Mouse (Mus musculus) heart, embryonic 14.5 days (tissue): ENCODE data around the gene Ip6k2. TPM values are rescaled to one million over a fixed set of nuclear protein-coding genes. Genes with fewer than 3 reads are reported as not detected.
A peak's percentile ranks its signal among the peaks of the same experiment; 100 is the strongest.

Source experiments
- ATAC-seq: fragments of 200-750 bp; cut with Nextera tagmentation; 2 replicates; pipeline ENCODE4 v1.8.0; 2017; ENCODE audit warnings: low read depth, moderate TSS enrichment; ENCODE audit not compliant: insufficient number of reproducible peaks, insufficient read depth, low FRiP score
- H3K27ac ChIP-seq, 2 experiments: fragments of 200-500 bp in 1 of 2; fragments of 300-500 bp in 1 of 2; sonication (generic) in 1 of 2; replicated peaks in 1 of 2; 2 replicates each; pipeline ENCODE4 v1.5.1; 2012 to 2014; ENCODE audit warnings: low read depth in 2 of 2, low read length in 2 of 2, control low read depth in 1 of 2, mild to moderate bottlenecking in 1 of 2, mixed read lengths in 1 of 2; ENCODE audit not compliant: control insufficient read depth in 1 of 2, insufficient read depth in 1 of 2
- H3K27me3 ChIP-seq: fragments of 300-500 bp; sonication (generic); 2 replicates; pipeline ENCODE4 v1.6.1; 2014; ENCODE audit warnings: mild to moderate bottlenecking, low read length, control low read depth; ENCODE audit not compliant: control insufficient read depth, insufficient read depth
- H3K36me3 ChIP-seq: fragments of 300-500 bp; sonication (generic); 2 replicates; pipeline ENCODE4 v1.6.1; 2014; ENCODE audit warnings: mild to moderate bottlenecking, control low read depth, low read length, mixed read lengths; ENCODE audit not compliant: control insufficient read depth, insufficient read depth
- H3K4me1 ChIP-seq, 2 experiments: fragments of 200-500 bp in 1 of 2; fragments of 300-500 bp in 1 of 2; sonication (generic) in 1 of 2; 2 replicates each; pipeline ENCODE4 v1.6.1; 2012 to 2014; ENCODE audit warnings: low read length in 2 of 2, control low read depth in 1 of 2, mixed read lengths in 1 of 2; ENCODE audit not compliant: control insufficient read depth in 2 of 2, insufficient read depth in 2 of 2
- H3K4me2 ChIP-seq: fragments of 300-500 bp; sonication (generic); 2 replicates; pipeline ENCODE4 v1.6.1; 2014; ENCODE audit warnings: mild to moderate bottlenecking, low read length
- H3K4me3 ChIP-seq, 2 experiments: fragments of 200-500 bp in 1 of 2; fragments of 300-500 bp in 1 of 2; sonication (generic) in 1 of 2; 2 replicates each; pipeline ENCODE4 v1.5.1; 2012 to 2014; ENCODE audit warnings: low read length in 2 of 2, mild to moderate bottlenecking in 2 of 2, control low read depth in 1 of 2, low read depth in 1 of 2, moderate library complexity in 1 of 2; ENCODE audit not compliant: control insufficient read depth in 1 of 2, insufficient read depth in 1 of 2
- H3K9ac ChIP-seq: fragments of 300-500 bp; sonication (generic); 2 replicates; pipeline ENCODE4 v1.6.1; 2014; ENCODE audit warnings: mild to moderate bottlenecking, low read length
- H3K9me3 ChIP-seq: fragments of 300-500 bp; sonication (generic); 2 replicates; pipeline ENCODE4 v1.6.1; 2016; ENCODE audit warnings: low read length, control low read depth; ENCODE audit not compliant: control insufficient read depth
- WGBS: fragments of 180-500 bp; shearing (Covaris S2); extraction: QIAGEN DNeasy Blood & Tissue Kit; methylation state at CpG from one replicate; pipeline ENCODE4 v1.1.7; 2014; 5-methylcytosine and 5-hydroxymethylcytosine counted together
- microRNA-seq: library from miRNA; unstranded; fragments of <30 nt; microRNA quantifications from one replicate; pipeline ENCODE4, GENCODE M21; 2016
- polyA plus RNA-seq: library from polyadenylated mRNA; unstranded; fragments of >200 nt; fragmentation: Nextera tagmentation; extraction: Ambion mirVana; gene quantifications from 2 replicates; pipeline ENCODE4 v1.2.1, GENCODE M21; 2014

The Ip6k2 gene
- polyA plus RNA-seq, 1 experiment from 2014 or later = 45.0 TPM

DNA sequence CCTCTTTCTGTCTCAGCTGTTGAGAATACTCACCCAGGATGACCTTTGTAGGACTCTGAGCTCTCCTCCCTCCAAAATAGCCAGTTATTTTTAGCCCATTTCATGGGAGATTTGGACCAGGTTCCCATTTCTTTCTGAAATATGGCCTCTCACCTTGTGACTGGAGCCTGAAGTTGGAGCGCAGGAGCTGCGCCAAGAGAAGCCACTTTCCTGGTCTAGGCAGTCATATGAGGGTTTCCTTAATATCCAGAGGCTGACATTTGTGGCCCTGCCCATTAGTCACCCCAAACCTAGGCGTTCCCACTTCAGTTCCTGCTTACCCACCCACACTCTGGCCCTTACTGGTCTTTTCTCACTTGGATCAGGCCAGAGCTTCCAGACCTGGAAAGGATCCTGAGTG is 69.4 kb downstream of the Ip6k2 start, which contains the start of gene Slc26a6:
TSS of gene Slc26a6 (plus strand) at position 308 of the 400 bp plus-strand sequence.
- 82% methylated on average over 3 of the region's 3 CpGs for WGBS
- Histone ChIP-seq H3K36me3 (peaks cover 11% of the 10 kb centered on the region), H3K9me3 (no peaks in the 10 kb centered on the region), H3K4me3 (peak within 1 kb of the TSS; percentile 65 to 83), H3K9ac (peak within 1 kb of the TSS; percentile 85), H3K27ac (peak within 1 kb of the TSS; percentile 55 to 84), H3K27me3 (peaks cover 9% of the 10 kb centered on the region; the same call in 1 of the 2 replicates), H3K4me2 (peak within 1 kb of the TSS; percentile 97), H3K4me1 (peaks cover 16 to 26% of the 10 kb centered on the region in 2 experiments)
- no peak for ATAC-seq

DNA sequence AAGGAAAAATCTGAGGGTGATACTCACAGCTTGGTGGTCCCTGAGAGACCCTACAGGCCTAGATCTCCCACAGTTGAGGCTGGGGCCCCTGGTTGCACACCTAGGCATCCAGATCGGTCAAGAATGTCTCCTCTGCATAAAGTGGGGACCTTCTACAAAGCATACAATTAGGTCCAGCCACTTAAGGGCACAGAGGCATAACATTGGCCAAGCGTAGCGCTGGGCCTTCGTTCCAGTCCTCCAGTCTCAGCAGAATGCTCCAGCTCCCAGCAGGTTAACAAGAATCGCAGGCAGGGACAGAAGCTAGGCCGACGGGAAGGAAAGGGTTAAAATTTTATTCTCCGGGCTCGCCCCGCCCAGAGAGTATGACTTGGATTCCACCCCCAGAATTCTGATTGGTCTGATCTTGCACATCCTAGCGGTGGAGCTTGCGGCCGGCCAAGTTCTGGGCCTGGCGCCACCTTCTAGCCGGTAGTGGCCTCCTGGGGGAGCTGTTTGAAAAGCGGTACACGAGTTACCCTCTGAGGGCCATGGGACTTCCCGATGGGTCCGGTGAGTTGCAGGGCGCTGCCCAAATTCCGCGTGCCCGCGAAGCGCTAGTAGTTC is 70.1 kb downstream of the Ip6k2 start:
- H3K9ac ChIP-seq = peak overlapping the region; percentile 85
- H3K27me3 ChIP-seq = peaks cover 3% of the 10 kb centered on the region; the same call in 1 of the 2 replicates
- H3K4me3 ChIP-seq = peak overlapping the region; percentile 65 to 83
- 2% methylated on average over 25 of the region's 25 CpGs for WGBS
- peaks cover 11% of the 10 kb centered on the region for H3K36me3 ChIP-seq
- peak overlapping the region; percentile 97 for H3K4me2 ChIP-seq
- peak; percentile 91 for ATAC-seq
- H3K4me1 ChIP-seq = peaks cover 17 to 29% of the 10 kb centered on the region in 2 experiments
- H3K27ac ChIP-seq = peak overlapping the region; percentile 55 to 84
- H3K9me3 ChIP-seq = no peaks in the 10 kb centered on the region

DNA sequence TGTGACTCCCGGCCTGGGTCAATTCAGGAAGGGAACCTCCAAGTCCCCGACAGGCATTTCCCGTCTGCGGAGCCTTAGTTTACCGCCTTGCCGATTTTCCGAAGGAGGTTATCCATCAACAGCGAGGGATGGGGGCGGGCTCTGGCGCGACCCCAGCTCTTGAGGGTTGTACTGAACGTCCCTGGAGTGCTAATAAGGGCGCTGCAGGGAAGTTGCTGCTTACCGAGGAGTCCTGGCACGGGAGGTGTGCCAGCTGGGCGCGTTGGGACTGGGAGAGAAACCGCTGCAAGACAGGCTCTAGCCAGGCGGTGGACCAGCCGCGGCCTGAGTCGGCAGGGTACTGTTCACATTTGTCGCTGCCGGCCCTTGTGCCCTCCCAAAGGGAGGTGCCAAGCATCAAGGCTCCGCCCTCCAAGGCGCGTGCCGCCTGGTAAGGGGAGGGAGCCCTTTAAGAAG is 70.7 kb downstream of the Ip6k2 start:
- no peaks in the 10 kb centered on the region for H3K27me3 ChIP-seq
- peak overlapping the region; percentile 97 for H3K4me2 ChIP-seq
- H3K4me1 ChIP-seq = peaks cover 21 to 34% of the 10 kb centered on the region in 2 experiments
- peak overlapping the region; percentile 65 to 83 for H3K4me3 ChIP-seq
- under 1% methylated on average over 28 of the region's 28 CpGs for WGBS
- ATAC-seq = peak; percentile 78
- peaks cover 11% of the 10 kb centered on the region for H3K36me3 ChIP-seq
- H3K27ac ChIP-seq = peak overlapping the region; percentile 55 to 84
- no peaks in the 10 kb centered on the region for H3K9me3 ChIP-seq
- peak overlapping the region; percentile 85 for H3K9ac ChIP-seq

DNA sequence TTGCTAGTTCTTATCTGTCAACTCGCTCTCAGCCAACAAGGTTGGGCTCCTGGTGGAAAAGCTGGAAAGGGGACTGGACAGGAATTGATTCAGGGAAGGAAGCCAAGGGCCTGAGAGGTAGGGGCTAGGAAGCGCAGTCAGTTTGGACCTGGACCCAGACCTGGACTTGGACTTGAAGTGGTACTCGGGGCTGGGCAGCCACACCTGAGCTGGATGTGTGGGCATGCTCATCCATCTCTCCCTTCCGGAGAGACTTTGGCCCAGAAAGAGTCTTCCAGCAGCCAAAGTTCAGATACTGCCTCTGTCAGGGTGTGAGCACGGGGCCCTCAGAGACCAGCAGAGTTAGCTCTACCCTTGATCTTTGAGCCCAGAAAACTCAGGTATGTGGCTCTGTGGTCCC is 71.7 kb downstream of the Ip6k2 start:
- no peak overlapping the region for H3K4me3 ChIP-seq

More for the DNA sequence above, 71.7 kb downstream of the Ip6k2 start:
- peaks cover 15% of the 10 kb centered on the region for H3K36me3 ChIP-seq
- H3K9ac ChIP-seq = no peak overlapping the region
- no peaks in the 10 kb centered on the region for H3K27me3 ChIP-seq
- H3K4me1 ChIP-seq = peaks cover 24 to 36% of the 10 kb centered on the region in 2 experiments
- WGBS = 48% methylated on average over 5 of the region's 5 CpGs
- H3K9me3 ChIP-seq = no peaks in the 10 kb centered on the region
- H3K27ac ChIP-seq = no peak overlapping the region
- no peak for ATAC-seq
- H3K4me2 ChIP-seq = peak overlapping the region; percentile 97; the same call in 1 of the 2 replicates

Small RNA genes lying within 50 kb of the gene (microRNA-seq; reads per million reads assigned to microRNA genes)
- not detected for gene Gm23156

Other genes with a start within 250 kb of the Ip6k2 start
- gene Impdh2, start 223.5 kb upstream of the Ip6k2 start, polyA plus RNA-seq = 94.2 and 97.5 TPM in 2 replicates
- gene Ndufaf3, start 216.4 kb upstream of the Ip6k2 start, polyA plus RNA-seq = 74.3 and 78.1 TPM in 2 replicates
- gene Dalrd3, start 213.9 kb upstream of the Ip6k2 start, polyA plus RNA-seq = 71.8 and 71.9 TPM in 2 replicates
- 39.8 and 46.9 TPM in 2 replicates for gene Wdr6, start 205.1 kb upstream of the Ip6k2 start, polyA plus RNA-seq
- 16.1 and 20.6 TPM in 2 replicates for gene P4htm, start 186.1 kb upstream of the Ip6k2 start, polyA plus RNA-seq
- 33.5 and 34.8 TPM in 2 replicates for gene Arih2, start 134.4 kb upstream of the Ip6k2 start, polyA plus RNA-seq
- gene Slc25a20, start 121.7 kb upstream of the Ip6k2 start, polyA plus RNA-seq = 50.2 and 65.3 TPM in 2 replicates
- 31.5 and 33.5 TPM in 2 replicates for gene Prkar2a, start 94.5 kb upstream of the Ip6k2 start, polyA plus RNA-seq
- 8.5 and 10.5 TPM in 2 replicates for gene Nckipsd, start 24.6 kb downstream of the Ip6k2 start, polyA plus RNA-seq
- gene Celsr3, start 42.5 kb downstream of the Ip6k2 start, polyA plus RNA-seq = 0.01 and 0.12 TPM in 2 replicates
- 7.6 and 8.7 TPM in 2 replicates for gene Slc26a6, start 69.5 kb downstream of the Ip6k2 start, polyA plus RNA-seq
- not detected in 2 replicates for gene Tmem89, start 130.8 kb downstream of the Ip6k2 start, polyA plus RNA-seq
- 952 and 972 TPM in 2 replicates for gene Uqcrc1, start 152.8 kb downstream of the Ip6k2 start, polyA plus RNA-seq
- 0.47 and 0.72 TPM in 2 replicates for gene Col7a1, start 169.8 kb downstream of the Ip6k2 start, polyA plus RNA-seq
- not detected in 2 replicates for gene Ucn2, start 202.2 kb downstream of the Ip6k2 start, polyA plus RNA-seq
- 2.9 and 3.2 TPM in 2 replicates for gene Pfkfb4, start 208.0 kb downstream of the Ip6k2 start, polyA plus RNA-seq